Mouse (Mus musculus) hindbrain, embryonic 12.5 days (tissue): ENCODE results near the gene Cs. TPM values are rescaled to one million over a fixed set of nuclear protein-coding genes. Genes with fewer than 3 reads are reported as not detected.
"Not testable (repeated sequence)": the region's sequence is repeated elsewhere in the genome, so short reads cannot be mapped to it uniquely, and the experiment has no call there.

Source experiments
- ATAC-seq: fragments of 200-750 bp; cut with Nextera tagmentation; 2 replicates; pipeline ENCODE4 v1.8.0; 2017; ENCODE audit warnings: moderate TSS enrichment; ENCODE audit not compliant: low FRiP score
- H3K27ac ChIP-seq: fragments of 300-500 bp; sonication (generic); 2 replicates; pipeline ENCODE4 v1.5.1; 2016; ENCODE audit warnings: mild to moderate bottlenecking
- H3K27me3 ChIP-seq: fragments of 300-500 bp; sonication (generic); 2 replicates; pipeline ENCODE4 v1.6.1; 2016; ENCODE audit warnings: mild to moderate bottlenecking
- H3K36me3 ChIP-seq: fragments of 300-500 bp; sonication (generic); 2 replicates; pipeline ENCODE4 v1.6.1; 2016; ENCODE audit warnings: mild to moderate bottlenecking
- H3K4me1 ChIP-seq: fragments of 300-500 bp; sonication (generic); 2 replicates; pipeline ENCODE4 v1.6.1; 2016
- H3K4me2 ChIP-seq: fragments of 300-500 bp; sonication (generic); replicated peaks from 2 replicates; pipeline ENCODE4 v1.6.1; 2016; ENCODE audit warnings: mild to moderate bottlenecking
- H3K4me3 ChIP-seq: fragments of 300-500 bp; sonication (generic); 2 replicates; pipeline ENCODE4 v1.5.1; 2016; ENCODE audit warnings: mild to moderate bottlenecking
- H3K9ac ChIP-seq: fragments of 300-500 bp; sonication (generic); 2 replicates; pipeline ENCODE4 v1.6.1; 2016; ENCODE audit warnings: mild to moderate bottlenecking, moderate library complexity
- H3K9me3 ChIP-seq: fragments of 300-500 bp; sonication (generic); replicated peaks from 2 replicates; pipeline ENCODE4 v1.6.1; 2016; ENCODE audit warnings: mild to moderate bottlenecking
- WGBS: fragments of 180-500 bp; shearing (Covaris S2); methylation state at CpG from one replicate; pipeline ENCODE4 v1.1.7; 2016; 5-methylcytosine and 5-hydroxymethylcytosine counted together
- polyA plus RNA-seq: library from polyadenylated mRNA; unstranded; fragments of >200 nt; fragmentation: Nextera tagmentation; extraction: Ambion mirVana; gene quantifications from 2 replicates; pipeline ENCODE4 v1.2.1, GENCODE M21; 2016

Cs gene
- polyA plus RNA-seq, 1 experiment from 2014 or later: 207 TPM

- 75% methylated on average over 11 of the region's 11 CpGs for WGBS
- Histone ChIP-seq H3K27me3 (no peaks in the 10 kb centered on the region), H3K9me3 (no peaks in the 10 kb centered on the region), H3K36me3 (peaks cover 63% of the 10 kb centered on the region), H3K4me1 (no peaks in the 10 kb centered on the region), H3K9ac (no peak overlapping the region), H3K27ac (peak overlapping the region; percentile 30; the same call in 1 of the 2 replicates), H3K4me3 (no peak overlapping the region), H3K4me2 (no peak overlapping the region)
- no peak for ATAC-seq
Measured at GRCm38 (mm10) chr10:128310177-128310576, 27.4 kb upstream of the Cs start.

- 93% methylated on average over 4 of the region's 4 CpGs for WGBS
Measured at GRCm38 (mm10) chr10:128310902-128311301, 26.6 kb upstream of the Cs start.

GRCm38 (mm10) chr10:128315578-128315977 is 22.0 kb upstream of the Cs start:
- ATAC-seq: no peak
- no peak overlapping the region for H3K9ac ChIP-seq

More at GRCm38 (mm10) chr10:128310902-128311301, 26.6 kb upstream of the Cs start:
- H3K9ac ChIP-seq: no peak overlapping the region
- no peak overlapping the region for H3K4me3 ChIP-seq
- H3K9me3 ChIP-seq: no peaks in the 10 kb centered on the region
- H3K4me2 ChIP-seq: no peak overlapping the region
- no peaks in the 10 kb centered on the region for H3K27me3 ChIP-seq
- no peaks in the 10 kb centered on the region for H3K4me1 ChIP-seq
- ATAC-seq: no peak
- no peak overlapping the region for H3K27ac ChIP-seq
- peaks cover 71% of the 10 kb centered on the region for H3K36me3 ChIP-seq

GRCm38 (mm10) chr10:128321641-128322040 is 15.9 kb upstream of the Cs start:
- Histone ChIP-seq H3K4me3 (peak overlapping the region; percentile 60; the same call in 1 of the 2 replicates), H3K9ac (peak overlapping the region; percentile 45; the same call in 1 of the 2 replicates), H3K27ac (peak overlapping the region; percentile 44; the same call in 1 of the 2 replicates), H3K4me2 (peak overlapping the region; percentile 76), H3K27me3 (no peaks in the 10 kb centered on the region), H3K9me3 (no peaks in the 10 kb centered on the region), H3K36me3 (peaks cover 49% of the 10 kb centered on the region), H3K4me1 (peaks cover 17% of the 10 kb centered on the region)
- ATAC-seq: no peak
- WGBS: 61% methylated on average over 12 of the region's 12 CpGs

More at GRCm38 (mm10) chr10:128315578-128315977, 22.0 kb upstream of the Cs start:
- Histone ChIP-seq H3K9me3 (no peaks in the 10 kb centered on the region), H3K36me3 (peaks cover 85% of the 10 kb centered on the region), H3K4me2 (no peak overlapping the region), H3K27me3 (no peaks in the 10 kb centered on the region), H3K4me1 (no peaks in the 10 kb centered on the region), H3K27ac (no peak overlapping the region), H3K4me3 (no peak overlapping the region)
- WGBS: 91% methylated on average over 8 of the region's 8 CpGs

- peak within 1 kb of the TSS; percentile 82 for H3K9ac ChIP-seq
- WGBS: under 1% methylated on average over 38 of the region's 40 CpGs
- H3K27ac ChIP-seq: peak within 1 kb of the TSS; percentile 95
- peak within 1 kb of the TSS; percentile 60 for H3K4me3 ChIP-seq
- peak; percentile 97 for ATAC-seq
- peaks cover 17% of the 10 kb centered on the region for H3K4me1 ChIP-seq
- H3K4me2 ChIP-seq: peak within 1 kb of the TSS; percentile 76
- peaks cover 50% of the 10 kb centered on the region for H3K36me3 ChIP-seq
- H3K9me3 ChIP-seq: no peaks in the 10 kb centered on the region
- H3K27me3 ChIP-seq: no peaks in the 10 kb centered on the region
Measured at GRCm38 (mm10) chr10:128322141-128323108, 15.1 kb upstream of the Cs start, which contains the start of gene Cnpy2. Gene Cnpy2, plus strand, starts transcription at chr10:128322459.

GRCm38 (mm10) chr10:128323516-128323915 is 14.0 kb upstream of the Cs start:
- ATAC-seq: no peak
- Histone ChIP-seq H3K27ac (peak overlapping the region; percentile 95), H3K4me1 (peaks cover 17% of the 10 kb centered on the region), H3K36me3 (peaks cover 50% of the 10 kb centered on the region), H3K4me2 (peak overlapping the region; percentile 76), H3K27me3 (no peaks in the 10 kb centered on the region), H3K9me3 (no peaks in the 10 kb centered on the region), H3K4me3 (peak overlapping the region; percentile 60), H3K9ac (peak overlapping the region; percentile 82)
- 87% methylated on average over 8 of the region's 8 CpGs for WGBS

- no peak overlapping the region for H3K4me3 ChIP-seq
- no peaks in the 10 kb centered on the region for H3K27me3 ChIP-seq
- no peak for ATAC-seq
- no peaks in the 10 kb centered on the region for H3K9me3 ChIP-seq
- peaks cover 13% of the 10 kb centered on the region for H3K4me1 ChIP-seq
- H3K4me2 ChIP-seq: no peak overlapping the region
- H3K36me3 ChIP-seq: peaks cover 44% of the 10 kb centered on the region
- H3K9ac ChIP-seq: no peak overlapping the region
- WGBS: 93% methylated on average over 8 of the region's 8 CpGs
- no peak overlapping the region for H3K27ac ChIP-seq
Measured at GRCm38 (mm10) chr10:128326825-128327224, 10.7 kb upstream of the Cs start.

GRCm38 (mm10) chr10:128327610-128328009 is 9.9 kb upstream of the Cs start:
- Histone ChIP-seq H3K9ac (no peak overlapping the region), H3K9me3 (no peaks in the 10 kb centered on the region), H3K36me3 (peaks cover 44% of the 10 kb centered on the region), H3K4me3 (no peak overlapping the region), H3K4me2 (no peak overlapping the region), H3K27ac (no peak overlapping the region), H3K4me1 (peaks cover 13% of the 10 kb centered on the region), H3K27me3 (no peaks in the 10 kb centered on the region)
- ATAC-seq: no peak
- 92% methylated on average over 10 of the region's 10 CpGs for WGBS

- WGBS: 82% methylated on average over 6 of the region's 6 CpGs
- not testable (repeated sequence) for H3K27me3 ChIP-seq, H3K9ac ChIP-seq, H3K4me1 ChIP-seq, H3K4me3 ChIP-seq, H3K9me3 ChIP-seq, H3K27ac ChIP-seq, ATAC-seq, H3K4me2 ChIP-seq
- peaks cover 22% of the 10 kb centered on the region for H3K36me3 ChIP-seq
Measured at GRCm38 (mm10) chr10:128332358-128333249, 4.9 kb upstream of the Cs start.

- WGBS: 3% methylated on average over 4 of the region's 4 CpGs
- ATAC-seq: no peak
- Histone ChIP-seq H3K4me1 (peaks cover 21% of the 10 kb centered on the region), H3K27ac (no peak overlapping the region), H3K9me3 (no peaks in the 10 kb centered on the region), H3K4me3 (no peak overlapping the region), H3K27me3 (no peaks in the 10 kb centered on the region), H3K36me3 (no peaks in the 10 kb centered on the region), H3K9ac (no peak overlapping the region), H3K4me2 (no peak overlapping the region)
Measured at GRCm38 (mm10) chr10:128335582-128335981, 2.0 kb upstream of the Cs start.

GRCm38 (mm10) chr10:128336195-128336594 is 1.3 kb upstream of the Cs start:
- no peaks in the 10 kb centered on the region for H3K36me3 ChIP-seq
- ATAC-seq: no peak
- no peak overlapping the region for H3K27ac ChIP-seq
- WGBS: 98% methylated on average over 3 of the region's 3 CpGs
- H3K4me3 ChIP-seq: no peak overlapping the region
- no peaks in the 10 kb centered on the region for H3K9me3 ChIP-seq
- H3K27me3 ChIP-seq: no peaks in the 10 kb centered on the region
- H3K4me2 ChIP-seq: no peak overlapping the region; the same call in 1 of the 2 replicates
- H3K4me1 ChIP-seq: peaks cover 21% of the 10 kb centered on the region
- H3K9ac ChIP-seq: no peak overlapping the region

GRCm38 (mm10) chr10:128336597-128336996 is 937 bp upstream of the Cs start:
- H3K27ac ChIP-seq: no peak overlapping the region
- H3K9ac ChIP-seq: no peak overlapping the region
- no peaks in the 10 kb centered on the region for H3K36me3 ChIP-seq
- 86% methylated on average over 3 of the region's 3 CpGs for WGBS
- H3K4me3 ChIP-seq: peak overlapping the region; percentile 79; the same call in 1 of the 2 replicates
- no peak for ATAC-seq
- H3K9me3 ChIP-seq: no peaks in the 10 kb centered on the region
- H3K27me3 ChIP-seq: no peaks in the 10 kb centered on the region
- H3K4me1 ChIP-seq: peaks cover 21% of the 10 kb centered on the region
- H3K4me2 ChIP-seq: peak overlapping the region; percentile 93
